Mouse (Mus musculus): ENCODE measurements around the gene Fuk. TPM values are rescaled to one million over a fixed set of nuclear protein-coding genes. Genes with fewer than 3 reads are reported as not detected.
"Not testable (repeated sequence)": the region's sequence is repeated elsewhere in the genome, so short reads cannot be mapped to it uniquely, and the experiment has no call there.

Gene Fuk
- polyA plus RNA-seq, 1 experiment from 2014 or later = 2.7 TPM

- H3K4me1 ChIP-seq (ENCODE audit: control insufficient read depth, low read depth, low read length) = peaks cover 59% of the 10 kb centered on the region
- H3K27me3 ChIP-seq (ENCODE audit: control insufficient read depth, insufficient read depth, low read depth, low read length) = no peaks in the 10 kb centered on the region
- peaks cover 3% of the 10 kb centered on the region for H3K36me3 ChIP-seq (ENCODE audit: control insufficient read depth, insufficient read depth)
- H3K4me3 ChIP-seq (ENCODE audit: low read depth, low read length) = peak overlapping the region; percentile 88
- H3K9me3 ChIP-seq (replicated peaks; ENCODE audit: control insufficient read depth, low read length) = no peaks in the 10 kb centered on the region
- ATAC-seq (ENCODE audit: low read depth) = no peak
- peak overlapping the region; percentile 93 for H3K27ac ChIP-seq (ENCODE audit: low read length)
- 32% methylated on average over 3 of the region's 3 CpGs for WGBS (ENCODE audit: insufficient replicate concordance)
- H3K9ac ChIP-seq (ENCODE audit: low read depth, low read length) = peak overlapping the region; percentile 92
- peak overlapping the region; percentile 75 for H3K4me2 ChIP-seq (ENCODE audit: low read depth, low read length)
Observed at GRCm38 (mm10) chr8:110920773-110921277, 18.5 kb upstream of the Fuk start.

GRCm38 (mm10) chr8:110920032-110920772, 17.9 kb upstream of the Fuk start:
- H3K27ac ChIP-seq (ENCODE audit: low read length) = peak overlapping the region; percentile 93
- H3K36me3 ChIP-seq (ENCODE audit: control insufficient read depth, insufficient read depth) = peaks cover 3% of the 10 kb centered on the region
- 3% methylated on average over 36 of the region's 37 CpGs for WGBS (ENCODE audit: insufficient replicate concordance)
- ATAC-seq (ENCODE audit: low read depth) = peak; percentile 2
- no peaks in the 10 kb centered on the region for H3K9me3 ChIP-seq (replicated peaks; ENCODE audit: control insufficient read depth, low read length)
- H3K4me2 ChIP-seq (ENCODE audit: low read depth, low read length) = peak overlapping the region; percentile 75
- peak overlapping the region; percentile 92 for H3K9ac ChIP-seq (ENCODE audit: low read depth, low read length)
- H3K4me3 ChIP-seq (ENCODE audit: low read depth, low read length) = peak overlapping the region; percentile 88
- H3K4me1 ChIP-seq (ENCODE audit: control insufficient read depth, low read depth, low read length) = peaks cover 53% of the 10 kb centered on the region
- no peaks in the 10 kb centered on the region for H3K27me3 ChIP-seq (ENCODE audit: control insufficient read depth, insufficient read depth, low read depth, low read length)

GRCm38 (mm10) chr8:110919341-110920031, 17.2 kb upstream of the Fuk start, which contains the start of gene St3gal2:
TSS of gene St3gal2 (plus strand) at chr8:110919922.
- WGBS (ENCODE audit: insufficient replicate concordance) = 2% methylated on average over 23 of the region's 36 CpGs

GRCm38 (mm10) chr8:110918460-110918859, 16.2 kb upstream of the Fuk start:
- no peaks in the 10 kb centered on the region for H3K27me3 ChIP-seq (ENCODE audit: control insufficient read depth, insufficient read depth, low read depth, low read length)
- no peak for ATAC-seq (ENCODE audit: low read depth)
- H3K4me1 ChIP-seq (ENCODE audit: control insufficient read depth, low read depth, low read length) = peaks cover 40% of the 10 kb centered on the region
- no peak overlapping the region for H3K4me2 ChIP-seq (ENCODE audit: low read depth, low read length)
- 45% methylated on average over 8 of the region's 8 CpGs for WGBS (ENCODE audit: insufficient replicate concordance)
- H3K9ac ChIP-seq (ENCODE audit: low read depth, low read length) = no peak overlapping the region
- no peaks in the 10 kb centered on the region for H3K9me3 ChIP-seq (replicated peaks; ENCODE audit: control insufficient read depth, low read length)
- H3K4me3 ChIP-seq (ENCODE audit: low read depth, low read length) = no peak overlapping the region
- H3K27ac ChIP-seq (ENCODE audit: low read length) = no peak overlapping the region
- no peaks in the 10 kb centered on the region for H3K36me3 ChIP-seq (ENCODE audit: control insufficient read depth, insufficient read depth)

More at GRCm38 (mm10) chr8:110919341-110920031, 17.2 kb upstream of the Fuk start, which contains the start of gene St3gal2:
- Histone ChIP-seq H3K27me3 (ENCODE audit: control insufficient read depth, insufficient read depth, low read depth, low read length) (no peaks in the 10 kb centered on the region), H3K9me3 (replicated peaks; ENCODE audit: control insufficient read depth, low read length) (no peaks in the 10 kb centered on the region), H3K36me3 (ENCODE audit: control insufficient read depth, insufficient read depth) (peaks cover 1% of the 10 kb centered on the region), H3K4me2 (ENCODE audit: low read depth, low read length) (peak within 1 kb of the TSS; percentile 75), H3K9ac (ENCODE audit: low read depth, low read length) (peak within 1 kb of the TSS; percentile 92), H3K27ac (ENCODE audit: low read length) (peak within 1 kb of the TSS; percentile 93), H3K4me3 (ENCODE audit: low read depth, low read length) (peak within 1 kb of the TSS; percentile 88), H3K4me1 (ENCODE audit: control insufficient read depth, low read depth, low read length) (peaks cover 49% of the 10 kb centered on the region)
- peak; percentile 81 for ATAC-seq (ENCODE audit: low read depth)

GRCm38 (mm10) chr8:110918027-110918426, 15.7 kb upstream of the Fuk start:
- WGBS (ENCODE audit: insufficient replicate concordance) = 82% methylated on average over 11 of the region's 11 CpGs
- H3K9me3 ChIP-seq (replicated peaks; ENCODE audit: control insufficient read depth, low read length) = no peaks in the 10 kb centered on the region

GRCm38 (mm10) chr8:110917415-110917814, 15.1 kb upstream of the Fuk start:
- Histone ChIP-seq H3K4me2 (ENCODE audit: low read depth, low read length) (no peak overlapping the region), H3K9me3 (replicated peaks; ENCODE audit: control insufficient read depth, low read length) (no peaks in the 10 kb centered on the region), H3K4me1 (ENCODE audit: control insufficient read depth, low read depth, low read length) (peaks cover 30% of the 10 kb centered on the region), H3K36me3 (ENCODE audit: control insufficient read depth, insufficient read depth) (no peaks in the 10 kb centered on the region), H3K9ac (ENCODE audit: low read depth, low read length) (no peak overlapping the region), H3K27me3 (ENCODE audit: control insufficient read depth, insufficient read depth, low read depth, low read length) (no peaks in the 10 kb centered on the region), H3K4me3 (ENCODE audit: low read depth, low read length) (no peak overlapping the region), H3K27ac (ENCODE audit: low read length) (no peak overlapping the region)
- ATAC-seq (ENCODE audit: low read depth) = no peak
- 53% methylated on average over 2 of the region's 2 CpGs for WGBS (ENCODE audit: insufficient replicate concordance)

More at GRCm38 (mm10) chr8:110918027-110918426, 15.7 kb upstream of the Fuk start:
- Histone ChIP-seq H3K36me3 (ENCODE audit: control insufficient read depth, insufficient read depth) (no peaks in the 10 kb centered on the region), H3K4me3 (ENCODE audit: low read depth, low read length) (no peak overlapping the region), H3K9ac (ENCODE audit: low read depth, low read length) (no peak overlapping the region), H3K27ac (ENCODE audit: low read length) (no peak overlapping the region), H3K4me1 (ENCODE audit: control insufficient read depth, low read depth, low read length) (peaks cover 36% of the 10 kb centered on the region), H3K4me2 (ENCODE audit: low read depth, low read length) (no peak overlapping the region), H3K27me3 (ENCODE audit: control insufficient read depth, insufficient read depth, low read depth, low read length) (no peaks in the 10 kb centered on the region)
- no peak for ATAC-seq (ENCODE audit: low read depth)

GRCm38 (mm10) chr8:110911576-110912570, 9.6 kb upstream of the Fuk start:
- ATAC-seq (ENCODE audit: low read depth) = peak; percentile 77
- peak overlapping the region; percentile 61 for H3K27ac ChIP-seq (ENCODE audit: low read length)
- H3K9me3 ChIP-seq (replicated peaks; ENCODE audit: control insufficient read depth, low read length) = no peaks in the 10 kb centered on the region
- H3K4me2 ChIP-seq (ENCODE audit: low read depth, low read length) = 0 out of 2 replicates have a peak overlapping the region, but pooled peaks have one; percentile 18
- 33% methylated on average over 15 of the region's 15 CpGs for WGBS (ENCODE audit: insufficient replicate concordance)
- H3K9ac ChIP-seq (ENCODE audit: low read depth, low read length) = no peak overlapping the region
- peaks cover 6% of the 10 kb centered on the region for H3K4me1 ChIP-seq (ENCODE audit: control insufficient read depth, low read depth, low read length)
- H3K36me3 ChIP-seq (ENCODE audit: control insufficient read depth, insufficient read depth) = no peaks in the 10 kb centered on the region
- H3K4me3 ChIP-seq (ENCODE audit: low read depth, low read length) = no peak overlapping the region
- H3K27me3 ChIP-seq (ENCODE audit: control insufficient read depth, insufficient read depth, low read depth, low read length) = no peaks in the 10 kb centered on the region

- not testable (repeated sequence) for H3K4me2 ChIP-seq (ENCODE audit: low read depth, low read length); H3K27me3 ChIP-seq (ENCODE audit: control insufficient read depth, insufficient read depth, low read depth, low read length); H3K9ac ChIP-seq (ENCODE audit: low read depth, low read length); H3K4me1 ChIP-seq (ENCODE audit: control insufficient read depth, low read depth, low read length); H3K4me3 ChIP-seq (ENCODE audit: low read depth, low read length); ATAC-seq (ENCODE audit: low read depth); H3K36me3 ChIP-seq (ENCODE audit: control insufficient read depth, insufficient read depth); H3K9me3 ChIP-seq (replicated peaks; ENCODE audit: control insufficient read depth, low read length); H3K27ac ChIP-seq (ENCODE audit: low read length)
Observed at GRCm38 (mm10) chr8:110909850-110910249, 7.6 kb upstream of the Fuk start.
